Mouse (Mus musculus): ENCODE measurements around the gene Frmd4b. TPM values are rescaled to one million over a fixed set of nuclear protein-coding genes. Genes with fewer than 3 reads are reported as not detected.
A peak's percentile ranks its signal among the peaks of the same experiment; 100 is the strongest.

The Frmd4b gene
- polyA plus RNA-seq, 1 experiment = 8.3 TPM

DNA sequence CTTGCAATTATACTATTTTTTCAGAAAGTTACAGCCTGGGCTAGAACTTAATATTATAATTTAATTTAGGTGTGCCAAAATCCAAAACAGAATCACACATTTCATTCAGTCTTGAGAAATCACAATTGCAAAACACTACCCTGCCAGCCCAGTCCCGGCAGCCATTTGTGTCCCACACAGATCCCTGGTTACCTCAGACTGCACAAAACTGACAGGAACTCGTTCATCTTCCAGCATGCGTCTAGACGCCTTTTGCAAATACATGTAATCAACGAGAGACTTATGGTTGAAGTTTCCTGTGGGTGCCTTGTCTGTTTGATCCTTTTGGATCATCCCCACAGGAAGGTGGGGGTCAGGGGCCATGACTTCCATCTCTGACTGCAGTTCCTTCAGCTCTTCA is 365.3 kb downstream of the Frmd4b start:
- 63% methylated on average over 5 of the region's 5 CpGs for WGBS

DNA sequence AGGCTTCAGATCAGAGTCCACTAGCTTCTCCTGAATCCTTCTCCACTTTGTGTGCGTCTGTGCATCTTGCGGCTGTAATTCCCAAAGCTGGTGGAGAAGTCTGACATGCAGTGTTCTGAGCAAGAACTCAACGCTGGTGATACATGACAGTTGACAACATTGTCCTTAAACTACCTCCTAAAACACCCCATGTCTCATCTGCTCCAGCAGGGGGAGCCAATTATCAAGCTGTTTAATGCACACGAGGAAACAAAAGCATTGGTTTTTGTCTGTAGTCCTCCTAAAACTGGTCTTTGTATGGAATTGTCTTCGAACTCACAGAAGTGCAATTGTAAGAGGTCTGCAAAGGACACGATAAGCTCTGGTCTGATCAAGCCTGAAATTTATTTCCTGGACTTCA is 366.4 kb downstream of the Frmd4b start:
- WGBS = 27% methylated on average over 6 of the region's 6 CpGs
- peak; percentile 47 for DNase-seq (ENCODE audit: low read depth, low spot score)

More for the DNA sequence above, 365.3 kb downstream of the Frmd4b start:
- no peak for DNase-seq (ENCODE audit: low read depth, low spot score)

DNA sequence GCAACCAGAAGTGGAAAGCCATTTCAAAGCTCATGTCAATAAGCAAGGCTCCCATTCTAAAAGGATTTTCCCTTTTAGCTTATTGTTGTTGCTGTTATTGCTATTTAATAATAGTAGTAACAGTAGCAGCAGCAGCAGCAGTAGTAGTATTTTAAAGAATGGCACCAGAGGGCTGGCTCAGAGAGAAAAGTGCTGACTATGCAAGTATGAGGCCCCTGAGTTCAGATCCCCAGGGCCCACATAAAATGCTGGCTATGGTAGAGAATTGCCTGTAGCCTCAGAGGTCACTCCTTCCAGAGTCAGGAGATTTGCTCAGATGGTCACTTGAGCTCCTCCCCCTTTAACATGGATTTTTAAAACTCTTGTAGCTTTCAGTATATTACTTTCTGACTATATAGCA is 372.1 kb downstream of the Frmd4b start:
- DNase-seq (ENCODE audit: low read depth, low spot score) = no peak

DNA sequence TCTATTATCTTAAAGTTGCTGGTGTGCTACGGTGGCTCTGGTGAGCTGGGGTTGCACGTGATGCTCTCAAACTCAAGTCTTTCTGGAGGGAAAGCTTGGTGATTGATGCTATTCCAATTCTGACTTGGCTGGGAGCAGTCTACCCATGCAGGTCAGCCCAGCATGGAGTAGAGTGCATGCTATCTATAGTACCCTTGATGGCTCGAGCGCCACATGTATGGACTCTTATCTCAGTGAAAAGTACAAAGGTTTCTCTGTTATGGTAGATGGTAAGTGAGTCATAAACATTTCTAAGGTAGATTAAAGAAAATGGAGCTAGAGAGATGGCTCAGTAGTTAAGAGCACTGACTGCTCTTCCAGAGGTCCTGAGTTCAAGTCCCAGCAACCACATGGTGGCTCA is 374.8 kb downstream of the Frmd4b start:
- 56% methylated on average over 4 of the region's 4 CpGs for WGBS
- no peak for DNase-seq (ENCODE audit: low read depth, low spot score)

DNA sequence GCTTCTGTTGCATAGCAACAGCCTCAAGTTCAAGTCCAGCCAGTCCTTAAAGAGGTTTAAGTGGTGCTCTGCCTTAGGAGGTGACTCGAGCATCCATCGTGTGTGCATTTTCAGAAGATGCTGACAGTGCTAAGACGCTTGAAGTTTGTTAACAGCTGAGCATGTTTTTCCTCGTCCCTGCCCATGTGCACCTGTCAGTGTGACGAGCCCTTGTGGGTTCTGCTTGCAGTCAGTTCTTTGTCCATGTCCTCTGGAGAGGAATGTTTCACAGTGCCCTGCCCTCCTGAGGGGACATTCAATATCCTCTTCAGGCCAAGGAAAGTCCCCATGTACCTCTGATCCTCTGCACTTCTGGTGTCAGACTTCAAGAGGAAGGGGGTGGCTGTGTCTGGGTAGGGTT is 377.2 kb downstream of the Frmd4b start:
- WGBS = 91% methylated on average over 5 of the region's 5 CpGs
- no peak for DNase-seq (ENCODE audit: low read depth, low spot score)

DNA sequence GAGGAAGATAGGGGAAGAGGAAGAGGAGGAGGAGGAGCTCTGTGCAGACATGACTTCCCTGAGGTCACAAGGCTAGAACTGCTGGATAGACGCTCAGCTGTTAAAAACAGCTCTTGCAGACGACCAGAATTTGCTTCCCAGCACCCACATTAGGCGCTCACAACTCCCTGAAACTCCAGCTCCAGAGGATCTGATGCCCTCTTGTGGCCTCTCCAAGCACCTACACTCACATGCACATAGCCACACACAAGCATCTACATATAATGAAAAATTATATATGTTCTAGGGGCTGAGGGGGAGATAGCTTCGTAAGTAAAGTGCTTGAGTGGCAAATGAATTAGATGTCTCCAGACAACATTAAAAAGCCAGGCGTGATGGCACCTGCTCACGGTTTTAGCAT is 378.0 kb downstream of the Frmd4b start:
- no peak for DNase-seq (ENCODE audit: low read depth, low spot score)
- WGBS = 96% methylated on average over 6 of the region's 6 CpGs

Other genes with a start within 250 kb of the Frmd4b start
- 0.92 and 1.3 TPM in 2 replicates for gene Mitf, start 189.5 kb upstream of the Frmd4b start, polyA plus RNA-seq (2012; rRNA removed)

All from large intestine, adult 2 months (tissue).